Mouse (Mus musculus): ENCODE data around the gene Mia2. TPM values are rescaled to one million over a fixed set of nuclear protein-coding genes. Genes with fewer than 3 reads are reported as not detected.

Mia2 gene
- total and polyA plus RNA-seq, 3 experiments = 103 to 175 TPM; not detected in 1

- Histone ChIP-seq H3K27me3 (ENCODE audit: control insufficient read depth in 1 of 2, insufficient read depth in 2 of 2, low read length in 2 of 2) (no peaks in the 10 kb centered on the region), H3K79me2 (ENCODE audit: control insufficient read depth, insufficient read depth, low read length, poor library complexity) (peaks cover 41% of the 10 kb centered on the region), H3K4me3 (ENCODE audit: control insufficient read depth in 1 of 2, insufficient read depth in 1 of 2, low read depth in 2 of 2, low read length in 2 of 2) (peak overlapping the region; percentile 76 to 97), H3K36me3 (ENCODE audit: control insufficient read depth in 1 of 2, insufficient read depth in 2 of 2, low read length in 2 of 2) (peaks cover 0 to 21% of the 10 kb centered on the region in 2 experiments; a peak in 2 of 4 replicates), H3K9me3 (replicated peaks; ENCODE audit: insufficient read depth, low read length) (no peaks in the 10 kb centered on the region), H3K9ac (ENCODE audit: control insufficient read depth, low read depth, low read length, poor library complexity, severe bottlenecking) (peak overlapping the region; percentile 98), H3K27ac (ENCODE audit: control insufficient read depth, low read depth, low read length) (peak overlapping the region; percentile 96), H3K4me1 (ENCODE audit: control insufficient read depth in 1 of 2, insufficient read depth in 2 of 2, low read length in 2 of 2) (peaks cover 2 to 12% of the 10 kb centered on the region in 2 experiments; a peak in 1 of 4 replicates)
- DNase-seq (ENCODE audit: low read depth, low spot score) = peak; percentile 91
- TF ChIP-seq MYC (IDR thresholded peaks at IDR 0.05; ENCODE audit: low read depth, low read length) (peak; percentile 86), TAL1 (IDR thresholded peaks at IDR 0.05; ENCODE audit: low read length) (peak; percentile 55), EP300 (IDR thresholded peaks at IDR 0.05; ENCODE audit: low read depth in 1 of 2, low read length in 2 of 2) (peak; percentile 36 to 56; a peak in 2 of 4 replicates), RAD21 (IDR thresholded peaks at IDR 0.05; ENCODE audit: low read depth, low read length) (no peak), GATA1 (IDR thresholded peaks at IDR 0.05; ENCODE audit: low read depth, low read length) (peak; percentile 68), TBP (IDR thresholded peaks at IDR 0.05; ENCODE audit: low read depth, low read length) (peak; percentile 85), POLR2A (IDR thresholded peaks at IDR 0.05; ENCODE audit: control insufficient read depth in 1 of 2, insufficient read depth in 1 of 2, low read depth in 1 of 2, low read length in 2 of 2, poor library complexity in 1 of 2) (peak in 1 of 2 experiments; percentile 58; a peak in 2 of 4 replicates), MAX (IDR thresholded peaks at IDR 0.05; ENCODE audit: low read length) (peak; percentile 76), ZMIZ1 (IDR thresholded peaks at IDR 0.05; ENCODE audit: low read depth, low read length) (no peak), SIN3A (IDR thresholded peaks at IDR 0.05; ENCODE audit: low read length) (peak; percentile 70; the same call in 1 of the 2 replicates), ETS1 (IDR thresholded peaks at IDR 0.05; ENCODE audit: low read depth, low read length) (peak; percentile 43; the same call in 1 of the 2 replicates), TCF12 (IDR thresholded peaks at IDR 0.05; ENCODE audit: low read depth, low read length) (peak; percentile 57), E2F4 (IDR thresholded peaks at IDR 0.05; ENCODE audit: borderline replicate concordance, low read depth, low read length) (no peak), MXI1 (IDR thresholded peaks at IDR 0.05; ENCODE audit: low read depth, low read length) (peak; percentile 82), NELFE (IDR thresholded peaks at IDR 0.05; ENCODE audit: low read depth, low read length) (peak; percentile 58), POLR2AphosphoS2 (IDR thresholded peaks at IDR 0.05; ENCODE audit: low read length) (no peak), HCFC1 (IDR thresholded peaks at IDR 0.05; ENCODE audit: low read depth, low read length) (peak; percentile 38; the same call in 1 of the 2 replicates)
Observed at GRCm38 (mm10) chr12:59130249-59130648, 34.6 kb downstream of the Mia2 start.

GRCm38 (mm10) chr12:59130651-59131577 is 35.3 kb downstream of the Mia2 start:
- peaks cover 47% of the 10 kb centered on the region for H3K79me2 ChIP-seq (ENCODE audit: control insufficient read depth, insufficient read depth, low read length, poor library complexity)
- peak overlapping the region; percentile 98 for H3K9ac ChIP-seq (ENCODE audit: control insufficient read depth, low read depth, low read length, poor library complexity, severe bottlenecking)
- peak overlapping the region; percentile 100 for H3K27ac ChIP-seq (ENCODE audit: control insufficient read depth, low read depth, low read length)
- DNase-seq (ENCODE audit: low read depth, low spot score) = peak; percentile 93
- H3K36me3 ChIP-seq (ENCODE audit: control insufficient read depth in 1 of 2, insufficient read depth in 2 of 2, low read length in 2 of 2) = peaks cover 0 to 24% of the 10 kb centered on the region in 2 experiments; a peak in 2 of 4 replicates
- H3K27me3 ChIP-seq (ENCODE audit: control insufficient read depth in 1 of 2, insufficient read depth in 2 of 2, low read length in 2 of 2) = no peaks in the 10 kb centered on the region
- H3K4me3 ChIP-seq (ENCODE audit: control insufficient read depth in 1 of 2, insufficient read depth in 1 of 2, low read depth in 2 of 2, low read length in 2 of 2) = peak overlapping the region; percentile 97
- H3K9me3 ChIP-seq (replicated peaks; ENCODE audit: insufficient read depth, low read length) = no peaks in the 10 kb centered on the region
- H3K4me1 ChIP-seq (ENCODE audit: control insufficient read depth in 1 of 2, insufficient read depth in 2 of 2, low read length in 2 of 2) = peaks cover 2 to 14% of the 10 kb centered on the region in 2 experiments; a peak in 1 of 4 replicates
- TF ChIP-seq SMC3 (IDR thresholded peaks at IDR 0.05; ENCODE audit: low read depth, low read length) (peak; percentile 19; the same call in 1 of the 2 replicates), RCOR1 (IDR thresholded peaks at IDR 0.05; ENCODE audit: low read depth, low read length) (no peak), CHD2 (IDR thresholded peaks at IDR 0.05; ENCODE audit: low read length) (no peak), MEF2A (IDR thresholded peaks at IDR 0.05; ENCODE audit: extremely low read depth, insufficient replicate concordance, low read depth, low read length, poor library complexity, severe bottlenecking) (peak; percentile 59; the same call in 1 of the 2 replicates), ZC3H11A (IDR thresholded peaks at IDR 0.05; ENCODE audit: low read depth, low read length) (no peak), KAT2A (conservative IDR thresholded peaks at IDR 0.05; ENCODE audit: low read depth, low read length) (no peak; the same call in 1 of the 2 replicates), ETS1 (IDR thresholded peaks at IDR 0.05; ENCODE audit: low read depth, low read length) (peak; percentile 62; the same call in 1 of the 2 replicates), NELFE (IDR thresholded peaks at IDR 0.05; ENCODE audit: low read depth, low read length) (peak; percentile 80), MAZ (IDR thresholded peaks at IDR 0.05; ENCODE audit: low read depth, low read length) (0 out of 2 replicates have a peak, but pooled peaks have one; percentile 40), MYC (IDR thresholded peaks at IDR 0.05; ENCODE audit: low read depth, low read length) (no peak), TCF12 (IDR thresholded peaks at IDR 0.05; ENCODE audit: low read depth, low read length) (peak; percentile 78), POLR2A (IDR thresholded peaks at IDR 0.05; ENCODE audit: control insufficient read depth in 1 of 2, insufficient read depth in 1 of 2, low read depth in 1 of 2, low read length in 2 of 2, poor library complexity in 1 of 2) (peak; percentile 85 to 90), USF2 (IDR thresholded peaks at IDR 0.05; ENCODE audit: borderline replicate concordance in 1 of 2, insufficient read depth in 1 of 2, low read depth in 1 of 2, low read length in 2 of 2) (no peak), GABPA (IDR thresholded peaks at IDR 0.05; ENCODE audit: low read depth, low read length) (peak; percentile 19; the same call in 1 of the 2 replicates), MAFK (IDR thresholded peaks at IDR 0.05; ENCODE audit: borderline replicate concordance, low read depth, low read length) (no peak), ELF1 (IDR thresholded peaks at IDR 0.05; ENCODE audit: low read depth, low read length) (0 out of 2 replicates have a peak, but pooled peaks have one; percentile 35)
